Mouse (Mus musculus) stomach, postnatal 0 days (tissue): ENCODE measurements around the gene Rasgef1b. TPM values are rescaled to one million over a fixed set of nuclear protein-coding genes. Genes with fewer than 3 reads are reported as not detected.

Source experiments
- ATAC-seq: fragments of 200-750 bp; cut with Nextera tagmentation; 2 replicates; pipeline ENCODE4 v1.8.0; 2017; ENCODE audit not compliant: low FRiP score, low TSS enrichment
- DNase-seq: peaks from one replicate; pipeline ENCODE4 v3.0.0-alpha.2; 2016; ENCODE audit warnings: low spot score
- H3K27ac ChIP-seq: fragments of 300-500 bp; sonication (generic); replicated peaks from 2 replicates; pipeline ENCODE4 v1.5.1; 2014; ENCODE audit warnings: mild to moderate bottlenecking, control low read depth
- H3K27me3 ChIP-seq: fragments of 300-500 bp; sonication (generic); 2 replicates; pipeline ENCODE4 v1.6.1; 2014; ENCODE audit warnings: low read length; ENCODE audit not compliant: control insufficient read depth, insufficient read depth
- H3K36me3 ChIP-seq: fragments of 300-500 bp; sonication (generic); 2 replicates; pipeline ENCODE4 v1.6.1; 2014; ENCODE audit warnings: low read length, mixed read lengths; ENCODE audit not compliant: control insufficient read depth, insufficient read depth
- H3K4me1 ChIP-seq: fragments of 300-500 bp; sonication (generic); replicated peaks from 2 replicates; pipeline ENCODE4 v1.6.1; 2014; ENCODE audit warnings: antibody characterized with exemption; ENCODE audit not compliant: control insufficient read depth, insufficient read depth
- H3K4me2 ChIP-seq: fragments of 300-500 bp; sonication (generic); replicated peaks from 2 replicates; pipeline ENCODE4 v1.6.1; 2014; ENCODE audit warnings: low read depth, mild to moderate bottlenecking, control low read depth, moderate library complexity
- H3K4me3 ChIP-seq: fragments of 300-500 bp; sonication (generic); 2 replicates; pipeline ENCODE4 v1.5.1; 2014; ENCODE audit warnings: low read depth, low read length, control low read depth
- H3K9ac ChIP-seq: fragments of 300-500 bp; sonication (generic); 2 replicates; pipeline ENCODE4 v1.6.1; 2014; ENCODE audit warnings: mild to moderate bottlenecking, low read length, control low read depth, mixed read lengths
- H3K9me3 ChIP-seq: fragments of 300-500 bp; sonication (generic); 2 replicates; pipeline ENCODE4 v1.6.1; 2016; ENCODE audit warnings: low read length; ENCODE audit not compliant: control insufficient read depth
- CTCF ChIP-seq: IDR thresholded peaks from 2 replicates; pipeline ENCODE4 v1.5.1; 2016; ENCODE audit warnings: antibody characterized with exemption, low read depth, mild to moderate bottlenecking, moderate library complexity
- EP300 ChIP-seq: optimal IDR thresholded peaks from 2 replicates; pipeline ENCODE3; 2016; ENCODE audit warnings: antibody characterized with exemption
- WGBS: fragments of 180-500 bp; shearing (Covaris S2); extraction: QIAGEN DNeasy Blood & Tissue Kit; methylation state at CpG from one replicate; pipeline ENCODE4 v1.1.7; 2014; 5-methylcytosine and 5-hydroxymethylcytosine counted together
- polyA plus RNA-seq: library from polyadenylated mRNA; unstranded; fragments of >200 nt; fragmentation: Nextera tagmentation; extraction: Ambion mirVana; gene quantifications from 2 replicates; pipeline ENCODE4 v1.2.1, GENCODE M21; 2015

Rasgef1b gene
- polyA plus RNA-seq, 1 experiment from 2014 or later: 37.4 TPM

- Histone ChIP-seq H3K27ac (no peak overlapping the region), H3K4me1 (no peaks in the 10 kb centered on the region; the same call in 1 of the 2 replicates), H3K4me2 (no peak overlapping the region), H3K9me3 (no peaks in the 10 kb centered on the region), H3K36me3 (peaks cover 10% of the 10 kb centered on the region; the same call in 1 of the 2 replicates), H3K4me3 (no peak overlapping the region), H3K9ac (no peak overlapping the region), H3K27me3 (no peaks in the 10 kb centered on the region)
- 49% methylated on average over 3 of the region's 3 CpGs for WGBS
- TF ChIP-seq CTCF: no peak
- no peak for TF ChIP-seq EP300
- DNase-seq (no peak), ATAC-seq (no peak)
Measured at GRCm38 (mm10) chr5:99233176-99233575, 495.7 kb downstream of the Rasgef1b start.

GRCm38 (mm10) chr5:99232410-99232809 lies 496.5 kb downstream of the Rasgef1b start:
- Histone ChIP-seq H3K9me3 (no peaks in the 10 kb centered on the region), H3K27ac (no peak overlapping the region), H3K4me3 (no peak overlapping the region), H3K36me3 (peaks cover 10% of the 10 kb centered on the region; the same call in 1 of the 2 replicates), H3K27me3 (no peaks in the 10 kb centered on the region), H3K9ac (no peak overlapping the region), H3K4me1 (no peaks in the 10 kb centered on the region; the same call in 1 of the 2 replicates), H3K4me2 (no peak overlapping the region)
- ATAC-seq: no peak
- no peak for DNase-seq
- 92% methylated on average over 8 of the region's 8 CpGs for WGBS
- no peak for TF ChIP-seq CTCF
- TF ChIP-seq EP300: no peak

GRCm38 (mm10) chr5:99230476-99230875 lies 498.4 kb downstream of the Rasgef1b start:
- no peak; the same call in 1 of the 2 replicates for ATAC-seq
- H3K9me3 ChIP-seq: no peaks in the 10 kb centered on the region
- WGBS: 55% methylated on average over 7 of the region's 7 CpGs
- H3K4me2 ChIP-seq: no peak overlapping the region
- DNase-seq: no peak
- H3K27me3 ChIP-seq: no peaks in the 10 kb centered on the region
- H3K36me3 ChIP-seq: peaks cover 12% of the 10 kb centered on the region; the same call in 1 of the 2 replicates
- H3K27ac ChIP-seq: no peak overlapping the region
- H3K4me1 ChIP-seq: no peaks in the 10 kb centered on the region; the same call in 1 of the 2 replicates
- H3K9ac ChIP-seq: no peak overlapping the region
- no peak overlapping the region for H3K4me3 ChIP-seq
- peak; percentile 40 for TF ChIP-seq EP300
- no peak for TF ChIP-seq CTCF

GRCm38 (mm10) chr5:99227361-99227760 lies 501.5 kb downstream of the Rasgef1b start:
- Histone ChIP-seq H3K4me3 (no peak overlapping the region), H3K36me3 (peaks cover 13% of the 10 kb centered on the region; the same call in 1 of the 2 replicates), H3K9ac (no peak overlapping the region), H3K4me2 (no peak overlapping the region), H3K9me3 (no peaks in the 10 kb centered on the region), H3K27me3 (no peaks in the 10 kb centered on the region), H3K4me1 (peaks cover 6% of the 10 kb centered on the region), H3K27ac (no peak overlapping the region)
- no peak for ATAC-seq
- 75% methylated on average over 4 of the region's 4 CpGs for WGBS
- DNase-seq: no peak
- TF ChIP-seq EP300: no peak
- no peak for TF ChIP-seq CTCF

GRCm38 (mm10) chr5:99224571-99225011 lies 504.3 kb downstream of the Rasgef1b start:
- Histone ChIP-seq H3K4me1 (peaks cover 6% of the 10 kb centered on the region), H3K27ac (peak overlapping the region; percentile 45), H3K27me3 (no peaks in the 10 kb centered on the region), H3K9ac (no peak overlapping the region), H3K9me3 (no peaks in the 10 kb centered on the region), H3K4me2 (no peak overlapping the region), H3K36me3 (peaks cover 21% of the 10 kb centered on the region; the same call in 1 of the 2 replicates), H3K4me3 (no peak overlapping the region)
- DNase-seq (no peak), ATAC-seq (peak; percentile 44)
- WGBS: 44% methylated on average over 5 of the region's 5 CpGs
- TF ChIP-seq EP300 (no peak), CTCF (no peak)

GRCm38 (mm10) chr5:99223869-99224498 lies 504.9 kb downstream of the Rasgef1b start:
- no peak for ATAC-seq
- 42% methylated on average over 15 of the region's 15 CpGs for WGBS
- H3K4me1 ChIP-seq: peaks cover 6% of the 10 kb centered on the region
- no peak for DNase-seq
- H3K27me3 ChIP-seq: no peaks in the 10 kb centered on the region
- no peak overlapping the region for H3K4me2 ChIP-seq
- TF ChIP-seq CTCF: no peak
- TF ChIP-seq EP300: no peak
- H3K4me3 ChIP-seq: no peak overlapping the region
- 0 out of 2 replicates have a peak overlapping the region, but pooled peaks have one; percentile 40 for H3K27ac ChIP-seq
- H3K9ac ChIP-seq: no peak overlapping the region
- no peaks in the 10 kb centered on the region for H3K9me3 ChIP-seq
- peaks cover 16% of the 10 kb centered on the region; the same call in 1 of the 2 replicates for H3K36me3 ChIP-seq
